Mouse (Mus musculus): ENCODE data around the gene Bche. TPM values are rescaled to one million over a fixed set of nuclear protein-coding genes. Genes with fewer than 3 reads are reported as not detected.

Bche gene
- polyA plus RNA-seq, 1 experiment from 2014 or later, result 4.4 TPM

- no peak overlapping the region for H3K27ac ChIP-seq (replicated peaks; ENCODE audit: low read depth, low read length)
- ATAC-seq (replicated peaks; ENCODE audit: insufficient number of reproducible peaks, low FRiP score, low TSS enrichment, low read depth), result peak; percentile 96
- no peaks in the 10 kb centered on the region for H3K36me3 ChIP-seq (replicated peaks; ENCODE audit: control insufficient read depth, insufficient read depth, low read depth, low read length)
- WGBS, result 19% methylated on average over 20 of the region's 20 CpGs
- peak overlapping the region; percentile 53 for H3K4me2 ChIP-seq (ENCODE audit: low read depth, low read length)
- no peaks in the 10 kb centered on the region for H3K9me3 ChIP-seq (replicated peaks; ENCODE audit: control insufficient read depth, low read length)
- H3K9ac ChIP-seq (replicated peaks; ENCODE audit: low read length), result peak overlapping the region; percentile 55
- peak; percentile 88 for DNase-seq (ENCODE audit: low spot score)
- H3K4me1 ChIP-seq (ENCODE audit: control insufficient read depth, insufficient read depth, low read length), result no peaks in the 10 kb centered on the region
- H3K4me3 ChIP-seq (ENCODE audit: low read depth, low read length), result peak overlapping the region; percentile 37
- no peaks in the 10 kb centered on the region for H3K27me3 ChIP-seq (ENCODE audit: control insufficient read depth, insufficient read depth, low read length)
Observed at GRCm38 (mm10) chr3:73707461-73708409, 480 bp downstream of the Bche start.

- Histone ChIP-seq H3K36me3 (replicated peaks; ENCODE audit: control insufficient read depth, insufficient read depth, low read depth, low read length) (no peaks in the 10 kb centered on the region), H3K4me2 (ENCODE audit: low read depth, low read length) (no peak overlapping the region), H3K27ac (replicated peaks; ENCODE audit: low read depth, low read length) (no peak overlapping the region), H3K27me3 (ENCODE audit: control insufficient read depth, insufficient read depth, low read length) (no peaks in the 10 kb centered on the region), H3K4me1 (ENCODE audit: control insufficient read depth, insufficient read depth, low read length) (no peaks in the 10 kb centered on the region), H3K9ac (replicated peaks; ENCODE audit: low read length) (no peak overlapping the region), H3K4me3 (ENCODE audit: low read depth, low read length) (no peak overlapping the region), H3K9me3 (replicated peaks; ENCODE audit: control insufficient read depth, low read length) (no peaks in the 10 kb centered on the region)
- ATAC-seq (replicated peaks; ENCODE audit: insufficient number of reproducible peaks, low FRiP score, low TSS enrichment, low read depth) (no peak), DNase-seq (ENCODE audit: low spot score) (no peak)
- WGBS, result 33% methylated on average over 1 of the region's 1 CpGs
Observed at GRCm38 (mm10) chr3:73706544-73706943, 1.7 kb downstream of the Bche start.

GRCm38 (mm10) chr3:73698889-73699288 is 9.3 kb downstream of the Bche start:
- WGBS, result 77% methylated on average over 1 of the region's 1 CpGs
- Histone ChIP-seq H3K9me3 (replicated peaks; ENCODE audit: control insufficient read depth, low read length) (no peaks in the 10 kb centered on the region), H3K4me1 (ENCODE audit: control insufficient read depth, insufficient read depth, low read length) (no peaks in the 10 kb centered on the region), H3K27ac (replicated peaks; ENCODE audit: low read depth, low read length) (no peak overlapping the region), H3K36me3 (replicated peaks; ENCODE audit: control insufficient read depth, insufficient read depth, low read depth, low read length) (no peaks in the 10 kb centered on the region), H3K4me2 (ENCODE audit: low read depth, low read length) (no peak overlapping the region), H3K27me3 (ENCODE audit: control insufficient read depth, insufficient read depth, low read length) (no peaks in the 10 kb centered on the region), H3K4me3 (ENCODE audit: low read depth, low read length) (no peak overlapping the region), H3K9ac (replicated peaks; ENCODE audit: low read length) (no peak overlapping the region)
- ATAC-seq (replicated peaks; ENCODE audit: insufficient number of reproducible peaks, low FRiP score, low TSS enrichment, low read depth) (no peak), DNase-seq (ENCODE audit: low spot score) (no peak)

GRCm38 (mm10) chr3:73673333-73673732 is 34.9 kb downstream of the Bche start:
- DNase-seq (ENCODE audit: low spot score) (no peak), ATAC-seq (replicated peaks; ENCODE audit: insufficient number of reproducible peaks, low FRiP score, low TSS enrichment, low read depth) (no peak)
- Histone ChIP-seq H3K36me3 (replicated peaks; ENCODE audit: control insufficient read depth, insufficient read depth, low read depth, low read length) (no peaks in the 10 kb centered on the region), H3K27me3 (ENCODE audit: control insufficient read depth, insufficient read depth, low read length) (no peaks in the 10 kb centered on the region), H3K9me3 (replicated peaks; ENCODE audit: control insufficient read depth, low read length) (no peaks in the 10 kb centered on the region), H3K4me2 (ENCODE audit: low read depth, low read length) (no peak overlapping the region), H3K9ac (replicated peaks; ENCODE audit: low read length) (no peak overlapping the region), H3K4me1 (ENCODE audit: control insufficient read depth, insufficient read depth, low read length) (no peaks in the 10 kb centered on the region), H3K4me3 (ENCODE audit: low read depth, low read length) (no peak overlapping the region), H3K27ac (replicated peaks; ENCODE audit: low read depth, low read length) (no peak overlapping the region)
- WGBS, result 83% methylated on average over 1 of the region's 1 CpGs

DNA sequence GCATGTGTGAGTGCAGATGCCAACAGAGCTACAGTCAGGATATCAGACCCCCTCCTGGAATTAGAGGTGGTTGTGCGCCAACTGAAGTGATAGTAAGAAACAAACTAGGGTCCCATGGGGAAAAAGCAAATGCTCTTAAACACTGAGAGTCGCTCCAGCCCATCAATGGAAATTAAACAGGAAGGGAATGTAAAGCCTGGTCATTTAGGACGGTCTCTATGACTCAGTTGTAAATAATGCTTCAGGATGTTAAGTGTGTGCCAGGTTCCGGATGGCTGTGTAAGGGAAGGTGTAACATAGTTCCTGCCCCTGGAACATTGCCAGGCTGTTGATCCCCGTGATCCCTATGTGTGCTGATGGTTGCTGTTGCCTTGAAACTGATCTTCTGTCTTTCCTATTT is 40.0 kb downstream of the Bche start:
- no peaks in the 10 kb centered on the region for H3K9me3 ChIP-seq (replicated peaks; ENCODE audit: control insufficient read depth, low read length)
- no peak overlapping the region for H3K27ac ChIP-seq (replicated peaks; ENCODE audit: low read depth, low read length)
- no peaks in the 10 kb centered on the region for H3K36me3 ChIP-seq (replicated peaks; ENCODE audit: control insufficient read depth, insufficient read depth, low read depth, low read length)
- ATAC-seq (replicated peaks; ENCODE audit: insufficient number of reproducible peaks, low FRiP score, low TSS enrichment, low read depth) (no peak), DNase-seq (ENCODE audit: low spot score) (no peak)
- no peaks in the 10 kb centered on the region for H3K4me1 ChIP-seq (ENCODE audit: control insufficient read depth, insufficient read depth, low read length)
- no peak overlapping the region for H3K4me3 ChIP-seq (ENCODE audit: low read depth, low read length)
- no peak overlapping the region for H3K9ac ChIP-seq (replicated peaks; ENCODE audit: low read length)
- H3K27me3 ChIP-seq (ENCODE audit: control insufficient read depth, insufficient read depth, low read length), result no peaks in the 10 kb centered on the region
- no peak overlapping the region for H3K4me2 ChIP-seq (ENCODE audit: low read depth, low read length)
- WGBS, result 84% methylated on average over 5 of the region's 5 CpGs

DNA sequence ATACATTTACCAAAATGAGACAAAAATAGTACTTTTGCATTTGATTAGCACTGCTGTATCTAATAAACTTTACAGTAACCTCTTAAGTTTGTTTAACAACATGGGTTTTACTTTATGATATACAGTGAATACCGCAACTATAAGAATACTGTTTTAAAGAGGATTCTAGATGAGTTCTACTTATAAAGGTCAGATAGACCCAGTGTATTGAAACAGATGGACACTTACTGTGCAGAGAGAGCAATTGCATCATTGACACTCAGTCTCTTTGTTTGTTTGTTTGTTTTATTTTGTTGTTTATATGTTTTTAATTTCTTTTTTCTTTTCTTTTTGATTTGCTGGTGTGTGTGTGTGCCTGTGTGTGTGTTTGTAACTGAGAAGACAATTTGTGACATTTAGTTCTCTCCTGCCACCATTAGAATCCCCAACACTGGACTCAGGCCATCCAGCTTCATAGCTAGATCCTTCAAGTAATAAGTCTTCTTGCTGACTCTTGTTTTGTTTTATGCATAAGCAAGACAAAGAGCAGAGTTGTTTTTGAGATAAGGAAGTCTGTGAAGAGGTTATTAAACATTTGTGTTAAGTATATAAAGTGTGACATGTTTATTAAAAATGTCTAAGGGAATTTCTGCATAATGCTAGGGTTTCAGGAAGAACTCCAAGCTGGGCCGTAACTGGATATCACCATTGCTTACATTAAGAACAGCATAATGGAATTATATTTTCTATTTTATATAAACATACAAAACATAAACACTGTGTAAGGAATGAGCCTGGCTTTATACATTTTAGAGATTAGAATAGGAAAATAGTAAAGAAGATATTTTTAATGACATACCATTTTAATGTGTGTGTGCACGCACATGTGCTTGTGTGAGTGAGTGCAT is 40.7 kb downstream of the Bche start:
- H3K4me1 ChIP-seq (ENCODE audit: control insufficient read depth, insufficient read depth, low read length), result no peaks in the 10 kb centered on the region
- no peak for ATAC-seq (replicated peaks; ENCODE audit: insufficient number of reproducible peaks, low FRiP score, low TSS enrichment, low read depth)
- H3K4me2 ChIP-seq (ENCODE audit: low read depth, low read length), result no peak overlapping the region
- no peaks in the 10 kb centered on the region for H3K9me3 ChIP-seq (replicated peaks; ENCODE audit: control insufficient read depth, low read length)
- WGBS, result 88% methylated on average over 3 of the region's 3 CpGs
- H3K27ac ChIP-seq (replicated peaks; ENCODE audit: low read depth, low read length), result no peak overlapping the region
- H3K4me3 ChIP-seq (ENCODE audit: low read depth, low read length), result no peak overlapping the region
- no peaks in the 10 kb centered on the region for H3K36me3 ChIP-seq (replicated peaks; ENCODE audit: control insufficient read depth, insufficient read depth, low read depth, low read length)
- no peak overlapping the region for H3K9ac ChIP-seq (replicated peaks; ENCODE audit: low read length)
- H3K27me3 ChIP-seq (ENCODE audit: control insufficient read depth, insufficient read depth, low read length), result no peaks in the 10 kb centered on the region
- no peak for DNase-seq (ENCODE audit: low spot score)

GRCm38 (mm10) chr3:73650281-73650680 is 57.9 kb downstream of the Bche start:
- ATAC-seq (replicated peaks; ENCODE audit: insufficient number of reproducible peaks, low FRiP score, low TSS enrichment, low read depth) (no peak), DNase-seq (ENCODE audit: low spot score) (no peak)
- Histone ChIP-seq H3K36me3 (replicated peaks; ENCODE audit: control insufficient read depth, insufficient read depth, low read depth, low read length) (no peaks in the 10 kb centered on the region), H3K9me3 (replicated peaks; ENCODE audit: control insufficient read depth, low read length) (no peaks in the 10 kb centered on the region), H3K9ac (replicated peaks; ENCODE audit: low read length) (no peak overlapping the region), H3K4me1 (ENCODE audit: control insufficient read depth, insufficient read depth, low read length) (no peaks in the 10 kb centered on the region), H3K4me2 (ENCODE audit: low read depth, low read length) (no peak overlapping the region), H3K4me3 (ENCODE audit: low read depth, low read length) (no peak overlapping the region), H3K27ac (replicated peaks; ENCODE audit: low read depth, low read length) (no peak overlapping the region), H3K27me3 (ENCODE audit: control insufficient read depth, insufficient read depth, low read length) (no peaks in the 10 kb centered on the region)

- Histone ChIP-seq H3K9ac (replicated peaks; ENCODE audit: low read length) (no peak overlapping the region), H3K36me3 (replicated peaks; ENCODE audit: control insufficient read depth, insufficient read depth, low read depth, low read length) (no peaks in the 10 kb centered on the region)
- no peak for DNase-seq (ENCODE audit: low spot score)
Observed at GRCm38 (mm10) chr3:73647064-73647463, 61.2 kb downstream of the Bche start.

More at GRCm38 (mm10) chr3:73647064-73647463, 61.2 kb downstream of the Bche start:
- Histone ChIP-seq H3K9me3 (replicated peaks; ENCODE audit: control insufficient read depth, low read length) (no peaks in the 10 kb centered on the region), H3K4me2 (ENCODE audit: low read depth, low read length) (no peak overlapping the region), H3K27ac (replicated peaks; ENCODE audit: low read depth, low read length) (no peak overlapping the region), H3K4me1 (ENCODE audit: control insufficient read depth, insufficient read depth, low read length) (no peaks in the 10 kb centered on the region), H3K27me3 (ENCODE audit: control insufficient read depth, insufficient read depth, low read length) (no peaks in the 10 kb centered on the region), H3K4me3 (ENCODE audit: low read depth, low read length) (no peak overlapping the region)
- ATAC-seq (replicated peaks; ENCODE audit: insufficient number of reproducible peaks, low FRiP score, low TSS enrichment, low read depth), result no peak
- 83% methylated on average over 2 of the region's 2 CpGs for whole genome bisulfite sequencing

All from embryonic facial prominence, embryonic 11.5 days (tissue).